ENCODE assay signal across 8 mouse cellular contexts in the genomic region with DNA sequence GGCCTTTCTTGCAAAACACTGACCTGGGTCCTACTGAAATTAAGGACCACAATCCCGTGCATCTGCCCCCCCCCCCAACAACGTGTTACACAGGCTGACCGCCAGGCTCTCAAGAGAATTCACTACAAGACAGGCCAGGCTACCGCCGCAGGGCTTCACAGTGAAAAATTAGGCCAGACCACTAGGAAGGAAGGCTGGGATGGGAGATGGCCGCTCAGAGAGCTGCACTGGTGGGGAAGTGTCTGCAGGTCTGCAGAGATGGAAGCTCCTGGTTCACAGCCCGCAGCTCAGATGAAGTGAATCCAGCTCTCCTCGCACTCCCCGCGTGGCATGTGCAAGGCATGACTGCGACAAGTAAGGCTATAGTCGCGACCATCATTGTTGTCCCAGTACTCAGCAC. TPM values are rescaled to one million over a fixed set of nuclear protein-coding genes. Genes with fewer than 3 reads are reported as not detected.
DNase-seq lines count a peak whose midpoint lies in the region; ATAC-seq and TF ChIP-seq lines count a peak whose summit lies in the region.

No protein-coding gene starts in this region.

- H3K4me3 ChIP-seq in left cerebral cortex, adult 2 months, result peak overlapping the region; percentile 64
- H3K4me3 ChIP-seq in embryonic facial prominence, embryonic 15.5 days (replicated peaks), result peak overlapping the region; percentile 63; the same call in 1 of the 2 replicates
- peak overlapping the region; percentile 68 for H3K4me3 ChIP-seq in intestine, embryonic 15.5 days (replicated peaks)
- H3K4me3 ChIP-seq in olfactory bulb, adult 2 months (ENCODE audit: insufficient read depth, low read depth, low read length), result peak overlapping the region; percentile 62

- no peak overlapping the region for H3K9ac ChIP-seq in embryonic facial prominence, embryonic 15.5 days
- 0 out of 2 replicates have a peak overlapping the region, but pooled peaks have one; percentile 64 for H3K9ac ChIP-seq in intestine, embryonic 15.5 days

- DNase-seq in left cerebral cortex, adult 2 months (ENCODE audit: extremely low spot score in 1 of 2, low spot score in 2 of 2), result no peak
- no peak for DNase-seq in left cerebral cortex, adult 9 months (ENCODE audit: low spot score in 2 of 2)
- no peak for DNase-seq in adrenal gland, adult 8-10 months
- no peak for DNase-seq in embryo, embryonic 11 days

- H3K4me1 ChIP-seq in embryonic facial prominence, embryonic 15.5 days, result peaks cover 22% of the 10 kb centered on the region
- peaks cover 37% of the 10 kb centered on the region for H3K4me1 ChIP-seq in intestine, embryonic 15.5 days (replicated peaks)
- H3K4me1 ChIP-seq in olfactory bulb, adult 2 months (ENCODE audit: control insufficient read depth, insufficient read depth, low read length), result peaks cover 21% of the 10 kb centered on the region

- 58% methylated on average over 13 of the region's 13 CpGs for WGBS in embryonic facial prominence, embryonic 15.5 days
- WGBS in intestine, embryonic 15.5 days, result 57% methylated on average over 13 of the region's 13 CpGs
- WGBS in olfactory bulb, adult 2 months, result 66% methylated on average over 13 of the region's 13 CpGs

- H3K4me2 ChIP-seq in embryonic facial prominence, embryonic 15.5 days (replicated peaks), result peak overlapping the region; percentile 100
- peak overlapping the region; percentile 100 for H3K4me2 ChIP-seq in intestine, embryonic 15.5 days (replicated peaks)

- intact Hi-C loops in left cerebral cortex, adult 2 months (cut with DNase I), result no loop called here

- no peaks in the 10 kb centered on the region for H3K36me3 ChIP-seq in embryonic facial prominence, embryonic 15.5 days
- H3K36me3 ChIP-seq in intestine, embryonic 15.5 days, result 0 out of 2 replicates have a peak, but pooled peaks cover 2% of the 10 kb centered on the region

- TF ChIP-seq POLR2A in olfactory bulb, adult 2 months (IDR thresholded peaks at IDR 0.05; ENCODE audit: insufficient read depth, low read depth, low read length), result no peak

- no peaks in the 10 kb centered on the region for H3K9me3 ChIP-seq in embryonic facial prominence, embryonic 15.5 days (replicated peaks)
- H3K9me3 ChIP-seq in intestine, embryonic 15.5 days, result no peaks in the 10 kb centered on the region

- peaks cover 13% of the 10 kb centered on the region for H3K27me3 ChIP-seq in embryonic facial prominence, embryonic 15.5 days
- no peaks in the 10 kb centered on the region; the same call in 1 of the 2 replicates for H3K27me3 ChIP-seq in intestine, embryonic 15.5 days (replicated peaks)

- H3K27ac ChIP-seq in left cerebral cortex, adult 2 months, result peak overlapping the region; percentile 92
- no peak overlapping the region for H3K27ac ChIP-seq in embryonic facial prominence, embryonic 15.5 days (replicated peaks)
- H3K27ac ChIP-seq in intestine, embryonic 15.5 days, result peak overlapping the region; percentile 17; the same call in 1 of the 2 replicates
- no peak overlapping the region for H3K27ac ChIP-seq in olfactory bulb, adult 2 months (ENCODE audit: insufficient read depth, low read depth, low read length)

- no peak for TF ChIP-seq CTCF in left cerebral cortex, adult 2 months (IDR thresholded peaks at IDR 0.05)
- TF ChIP-seq CTCF in olfactory bulb, adult 2 months (IDR thresholded peaks at IDR 0.05; ENCODE audit: insufficient read depth, low read depth, low read length), result no peak

- ATAC-seq in embryonic facial prominence, embryonic 15.5 days (ENCODE audit: insufficient number of reproducible peaks, low FRiP score, low TSS enrichment, low read depth), result no peak
- ATAC-seq in intestine, embryonic 15.5 days, result 0 out of 2 replicates have a peak, but pooled peaks have one; percentile 1
- no peak for ATAC-seq in cerebellum, adult (ENCODE audit: insufficient number of reproducible peaks, low FRiP score, low TSS enrichment)

RNA-seq across cellular contexts. Expression of gene Ppp1r3d, which starts 1.2 kb away (rescaled TPM):
- 1 to 10 TPM; 7.6 to 8.1 TPM for total RNA-seq in left cerebral cortex, adult 2 months (2021)
- polyA plus RNA-seq in embryonic facial prominence, embryonic 15.5 days (2015; fragmentation: Nextera tagmentation; extraction: Ambion mirVana), result 4.1 and 4.7 TPM in 2 replicates
- polyA plus RNA-seq in intestine, embryonic 15.5 days (2015; fragmentation: Nextera tagmentation; extraction: Ambion mirVana), result 5.0 and 5.6 TPM in 2 replicates
- polyA plus RNA-seq in olfactory bulb, adult 2 months (2012; ENCODE audit: insufficient read depth, insufficient read length, low replicate concordance, missing spikeins), result not detected in 2 replicates
- 1 to 10 TPM; 1.9 to 5.1 (median 3.0) TPM for total RNA-seq in adrenal gland, adult 8-10 months (2022)

RNA-seq across cellular contexts. Expression of gene Fam217b, which starts 1.2 kb away (rescaled TPM):
- total RNA-seq in left cerebral cortex, adult 2 months (2021), result 10 to 100 TPM; 55.1 to 60.2 TPM
- 3.0 and 3.8 TPM in 2 replicates for polyA plus RNA-seq in embryonic facial prominence, embryonic 15.5 days (2015; fragmentation: Nextera tagmentation; extraction: Ambion mirVana)
- polyA plus RNA-seq in intestine, embryonic 15.5 days (2015; fragmentation: Nextera tagmentation; extraction: Ambion mirVana), result 4.3 and 5.4 TPM in 2 replicates
- not detected in 2 replicates for polyA plus RNA-seq in olfactory bulb, adult 2 months (2012; ENCODE audit: insufficient read depth, insufficient read length, low replicate concordance, missing spikeins)
- 1 to 10 TPM; 4.6 to 7.0 (median 5.6) TPM for total RNA-seq in adrenal gland, adult 8-10 months (2022)

RNA-seq across cellular contexts. Expression of gene Sycp2, which starts 5.6 kb away (rescaled TPM):
- 1 to 10 TPM; 1.1 to 1.4 TPM for total RNA-seq in left cerebral cortex, adult 2 months (2021)
- 0.07 TPM in 1 of 2 replicates, not detected in the other for polyA plus RNA-seq in embryonic facial prominence, embryonic 15.5 days (2015; fragmentation: Nextera tagmentation; extraction: Ambion mirVana)
- 0.05 and 0.18 TPM in 2 replicates for polyA plus RNA-seq in intestine, embryonic 15.5 days (2015; fragmentation: Nextera tagmentation; extraction: Ambion mirVana)
- not detected in 2 replicates for polyA plus RNA-seq in olfactory bulb, adult 2 months (2012; ENCODE audit: insufficient read depth, insufficient read length, low replicate concordance, missing spikeins)
- total RNA-seq in adrenal gland, adult 8-10 months (2022), result under 1 TPM in 3 of 4 experiments, not detected in 1; 0.15 to 0.65 (median 0.32) TPM

RNA-seq across cellular contexts. Expression of gene Cdh26, which starts 17.2 kb away (rescaled TPM):
- total RNA-seq in left cerebral cortex, adult 2 months (2021), result under 1 TPM; 0.16 to 0.36 TPM
- polyA plus RNA-seq in embryonic facial prominence, embryonic 15.5 days (2015; fragmentation: Nextera tagmentation; extraction: Ambion mirVana), result 3.0 and 5.2 TPM in 2 replicates
- polyA plus RNA-seq in intestine, embryonic 15.5 days (2015; fragmentation: Nextera tagmentation; extraction: Ambion mirVana), result 0.43 and 1.0 TPM in 2 replicates
- not detected in 2 replicates for polyA plus RNA-seq in olfactory bulb, adult 2 months (2012; ENCODE audit: insufficient read depth, insufficient read length, low replicate concordance, missing spikeins)
- not detected for total RNA-seq in adrenal gland, adult 8-10 months (2022)

Comparison
In these comparisons a context has a peak if more than half of its experiments do, and no peak if none do; other contexts are left out.
1. H3K27ac ChIP-seq: peak in left cerebral cortex, adult 2 months (single experiment) and intestine, embryonic 15.5 days (single experiment); none in embryonic facial prominence, embryonic 15.5 days (single experiment) and olfactory bulb, adult 2 months (single experiment).
2. Peak in every context shown above with its lines, with median percentiles within 50 percentile points of each other: H3K4me3 ChIP-seq.